Mouse (Mus musculus) G1E (cell line): ENCODE measurements around the gene Arl5c. TPM values are rescaled to one million over a fixed set of nuclear protein-coding genes. Genes with fewer than 3 reads are reported as not detected.

Source experiments
- ATAC-seq: 2 replicates; pipeline ENCODE4 v1.8.0; 2016; ENCODE audit warnings: mild to moderate bottlenecking; ENCODE audit not compliant: insufficient number of reproducible peaks, poor library complexity, low FRiP score, severe bottlenecking; ENCODE audit errors: extremely low read depth
- DNase-seq: peaks from one replicate; pipeline ENCODE4 v3.0.0; 2012; ENCODE audit warnings: low spot score
- H3K27me3 ChIP-seq: 2 replicates; pipeline ENCODE4 v1.6.1; 2012; ENCODE audit warnings: mild to moderate bottlenecking, low read length, inconsistent platforms; ENCODE audit not compliant: insufficient read depth
- H3K36me3 ChIP-seq: replicated peaks from 2 replicates; pipeline ENCODE3; 2012; ENCODE audit warnings: mild to moderate bottlenecking, inconsistent platforms
- H3K4me1 ChIP-seq: 2 replicates; pipeline ENCODE4 v1.6.1; 2012; ENCODE audit warnings: low read depth, low read length, inconsistent platforms, mixed read lengths; ENCODE audit not compliant: insufficient read depth
- H3K4me3 ChIP-seq: 2 replicates; pipeline ENCODE4 v1.5.1; 2012; ENCODE audit warnings: low read depth, mild to moderate bottlenecking, inconsistent platforms, low read length, moderate library complexity, mixed read lengths
- H3K9me3 ChIP-seq: replicated peaks from 2 replicates; pipeline ENCODE4 v1.6.1; 2012; ENCODE audit warnings: inconsistent platforms
- CTCF ChIP-seq: IDR thresholded peaks from 2 replicates; pipeline ENCODE4 v1.5.1; 2012; ENCODE audit warnings: low read depth, low read length, inconsistent platforms, mixed read lengths
- GATA1 ChIP-seq: IDR thresholded peaks from 2 replicates; pipeline ENCODE4 v1.6.1; 2012; ENCODE audit warnings: borderline replicate concordance, low read length, inconsistent platforms, mixed read lengths
- GATA2 ChIP-seq: IDR thresholded peaks from 2 replicates; pipeline ENCODE4 v1.6.1; 2012; ENCODE audit warnings: low read depth, low read length, inconsistent platforms, borderline replicate concordance
- POLR2AphosphoS5 ChIP-seq: IDR thresholded peaks from 2 replicates; pipeline ENCODE4 v1.6.1; 2012; ENCODE audit warnings: low read depth, low read length, inconsistent platforms; ENCODE audit not compliant: insufficient replicate concordance
- TAL1 ChIP-seq: conservative IDR thresholded peaks from 2 replicates; pipeline ENCODE4 v1.6.1; 2012; ENCODE audit warnings: low read depth, low read length, inconsistent platforms, mixed read lengths
- polyA plus RNA-seq: library from polyadenylated mRNA; stranded (reverse); fragments of >175 nt; gene quantifications from 2 replicates; pipeline ENCODE4 v1.2.3, GENCODE M21; 2012
- total RNA-seq, 2 experiments: library from RNA; stranded (forward) in 1 of 2; stranded (reverse) in 1 of 2; fragments of 200-1000 nt in 1 of 2; fragments of >200 nt in 1 of 2; fragmentation: Nextera tagmentation in 1 of 2; gene quantifications; 2 replicates each; pipeline ENCODE4 v1.2.3; 2014 to 2017

The Arl5c gene
- total and polyA plus RNA-seq, 3 experiments, result 0.44 TPM; not detected in 2

DNA sequence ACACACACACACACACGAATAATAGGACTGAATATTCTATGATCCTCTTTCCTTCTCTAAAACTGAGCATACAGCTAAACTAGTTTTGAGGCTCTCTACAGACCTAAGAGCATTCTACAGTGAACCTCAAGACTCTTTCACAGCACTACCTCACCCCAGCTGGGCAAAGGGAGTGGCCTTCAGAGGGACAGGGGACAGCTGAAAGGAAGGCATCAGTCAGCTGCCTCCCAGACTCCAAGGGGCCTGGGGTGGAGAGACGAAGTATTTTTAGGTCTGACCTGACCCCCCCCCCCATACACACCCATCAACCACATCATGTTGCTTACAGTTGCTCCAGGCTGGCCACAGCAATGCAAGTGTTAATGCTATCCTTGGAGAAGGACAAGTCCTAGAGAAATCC is 25.1 kb upstream of the Arl5c start:
- Histone ChIP-seq H3K4me3 (no peak overlapping the region), H3K4me1 (peaks cover 61% of the 10 kb centered on the region), H3K27me3 (peaks cover 36% of the 10 kb centered on the region), H3K36me3 (no peaks in the 10 kb centered on the region), H3K9me3 (no peaks in the 10 kb centered on the region)
- no peak for TF ChIP-seq TAL1
- TF ChIP-seq CTCF, result no peak
- TF ChIP-seq POLR2AphosphoS5, result no peak
- TF ChIP-seq GATA2, result no peak
- TF ChIP-seq GATA1, result no peak
- no peak for ATAC-seq
- DNase-seq, result no peak

DNA sequence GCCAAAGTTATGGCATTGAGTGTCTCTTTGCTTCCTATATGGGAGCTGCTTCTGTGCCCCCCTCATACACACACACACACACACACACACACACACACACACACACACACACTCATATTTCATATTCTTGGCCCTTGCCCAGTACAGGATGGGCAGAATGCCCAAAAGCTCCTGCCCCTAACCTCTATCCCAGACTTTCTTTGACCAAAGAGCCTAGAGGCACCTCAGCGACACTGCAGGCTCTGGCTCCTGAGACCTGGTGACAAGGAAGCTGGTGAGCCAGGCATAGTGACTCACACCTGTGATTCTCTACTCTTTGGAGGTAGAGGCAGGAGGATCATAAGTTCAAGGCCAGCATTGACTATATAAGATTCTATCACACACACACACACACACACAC is 24.7 kb upstream of the Arl5c start:
- Histone ChIP-seq H3K27me3 (peaks cover 36% of the 10 kb centered on the region), H3K4me1 (peaks cover 56% of the 10 kb centered on the region), H3K9me3 (no peaks in the 10 kb centered on the region), H3K4me3 (no peak overlapping the region), H3K36me3 (no peaks in the 10 kb centered on the region)
- ATAC-seq (no peak), DNase-seq (no peak)
- no peak for TF ChIP-seq CTCF
- no peak for TF ChIP-seq GATA2
- TF ChIP-seq POLR2AphosphoS5, result no peak
- no peak for TF ChIP-seq GATA1
- TF ChIP-seq TAL1, result no peak

DNA sequence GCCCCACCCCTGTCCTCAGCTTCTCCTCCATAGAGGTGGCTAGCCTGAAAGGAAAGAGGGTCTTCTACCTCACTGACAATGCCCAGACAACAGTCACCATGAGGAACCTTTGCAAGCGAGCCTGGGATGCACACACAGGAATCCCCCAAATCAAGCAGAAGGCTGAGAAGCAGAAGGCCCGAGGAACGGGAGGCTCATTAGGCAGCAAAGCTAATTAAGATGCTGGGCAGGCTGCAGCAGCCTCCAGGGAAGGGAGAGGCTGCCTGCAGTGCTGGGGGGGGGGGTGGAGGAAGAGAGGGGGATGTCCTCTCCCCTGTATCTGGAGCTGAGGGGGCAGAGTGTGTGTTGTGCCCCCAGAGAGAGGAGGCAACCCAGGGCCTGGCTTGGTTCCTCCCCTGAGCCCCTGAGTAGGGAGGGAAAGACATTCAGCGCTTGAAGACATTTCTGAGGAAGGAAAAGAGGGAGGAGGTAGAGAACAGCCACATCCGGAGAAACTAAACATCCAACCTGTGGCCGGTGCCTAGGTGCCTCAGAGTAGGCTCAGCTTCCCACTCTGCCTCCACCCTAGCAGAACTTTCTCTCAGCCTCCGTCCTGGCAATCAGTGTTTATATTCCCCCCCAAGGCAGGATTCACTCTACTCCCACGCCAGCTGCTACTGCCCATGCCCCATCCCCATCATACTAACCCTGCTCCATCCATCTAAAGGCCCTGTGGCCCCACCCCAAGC is 24.1 kb upstream of the Arl5c start:
- H3K27me3 ChIP-seq, result peaks cover 38% of the 10 kb centered on the region
- ATAC-seq, result no peak

DNA sequence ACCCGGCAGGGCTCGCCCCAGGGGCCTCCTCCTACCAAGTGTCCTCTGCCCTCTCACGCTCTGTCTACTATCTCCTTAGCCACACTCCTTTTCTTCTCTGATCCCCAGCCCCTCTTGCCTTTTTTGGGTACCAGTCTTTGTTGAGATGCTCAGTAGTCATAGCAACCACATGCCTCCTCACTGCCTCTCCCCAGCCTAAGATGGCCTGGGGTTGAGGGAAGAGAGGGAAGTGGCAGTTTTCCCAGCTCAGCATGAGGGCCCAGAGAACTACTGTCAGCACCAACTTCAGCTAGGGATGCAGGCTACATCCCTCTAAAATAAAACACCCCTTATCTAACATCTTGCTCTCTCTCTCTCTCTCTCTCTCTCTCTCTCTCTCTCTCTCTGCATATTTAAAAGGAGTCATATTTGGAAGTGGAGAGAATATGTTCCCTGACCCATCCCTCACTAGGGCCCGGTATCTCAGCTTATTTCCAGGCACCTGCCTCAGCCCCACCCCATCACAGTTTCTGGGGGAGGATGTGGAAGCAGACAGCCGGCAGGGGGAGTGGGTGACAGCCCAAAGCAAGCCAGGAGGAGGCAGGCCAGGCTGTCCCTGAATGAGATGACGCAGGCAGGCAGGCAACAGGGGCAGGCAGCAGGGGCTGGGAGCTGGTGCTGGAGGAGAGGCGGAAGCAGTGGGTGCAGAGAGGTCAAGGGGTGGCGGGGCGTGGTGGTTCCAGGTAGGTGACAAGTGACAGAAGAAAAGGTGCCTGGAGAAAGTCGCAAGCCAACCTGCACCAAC is 23.1 kb upstream of the Arl5c start:
- no peak for ATAC-seq
- peak; percentile 64 for DNase-seq
- H3K27me3 ChIP-seq, result peaks cover 39% of the 10 kb centered on the region

More for the DNA sequence above, 24.1 kb upstream of the Arl5c start:
- Histone ChIP-seq H3K9me3 (no peaks in the 10 kb centered on the region), H3K36me3 (no peaks in the 10 kb centered on the region), H3K4me3 (no peak overlapping the region), H3K4me1 (peaks cover 52% of the 10 kb centered on the region)
- DNase-seq, result no peak
- no peak for TF ChIP-seq GATA2

DNA sequence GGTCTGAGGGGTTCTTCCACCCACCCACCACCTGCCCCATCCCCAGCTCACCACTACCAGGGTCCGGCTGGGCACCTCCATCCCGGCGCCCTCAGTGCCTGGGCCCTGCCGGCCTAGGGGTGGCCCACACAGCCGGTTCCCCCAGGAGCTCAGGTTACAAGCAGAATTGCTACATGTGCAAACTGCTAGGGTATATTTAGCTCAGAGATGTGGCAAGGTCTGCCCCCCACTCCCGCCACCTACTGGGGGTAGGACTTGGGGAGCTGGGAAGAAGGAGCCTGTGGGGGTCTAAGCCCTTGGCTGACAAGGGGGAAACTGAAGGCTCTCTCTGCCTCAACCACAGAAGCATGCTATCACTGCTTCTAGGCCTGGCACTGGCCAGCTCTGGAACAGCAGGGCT is 22.2 kb upstream of the Arl5c start:
- Histone ChIP-seq H3K36me3 (no peaks in the 10 kb centered on the region), H3K4me1 (peaks cover 38% of the 10 kb centered on the region), H3K27me3 (peaks cover 39% of the 10 kb centered on the region), H3K4me3 (no peak overlapping the region), H3K9me3 (no peaks in the 10 kb centered on the region)
- TF ChIP-seq POLR2AphosphoS5 (no peak), GATA2 (no peak), CTCF (no peak), TAL1 (no peak), GATA1 (no peak)
- DNase-seq (no peak), ATAC-seq (no peak)

More for the DNA sequence above, 23.1 kb upstream of the Arl5c start:
- H3K4me1 ChIP-seq, result peaks cover 43% of the 10 kb centered on the region
- TF ChIP-seq POLR2AphosphoS5, result no peak
- TF ChIP-seq CTCF, result no peak
- TF ChIP-seq GATA2, result no peak
- no peaks in the 10 kb centered on the region for H3K9me3 ChIP-seq
- H3K36me3 ChIP-seq, result no peaks in the 10 kb centered on the region
- no peak overlapping the region for H3K4me3 ChIP-seq

DNA sequence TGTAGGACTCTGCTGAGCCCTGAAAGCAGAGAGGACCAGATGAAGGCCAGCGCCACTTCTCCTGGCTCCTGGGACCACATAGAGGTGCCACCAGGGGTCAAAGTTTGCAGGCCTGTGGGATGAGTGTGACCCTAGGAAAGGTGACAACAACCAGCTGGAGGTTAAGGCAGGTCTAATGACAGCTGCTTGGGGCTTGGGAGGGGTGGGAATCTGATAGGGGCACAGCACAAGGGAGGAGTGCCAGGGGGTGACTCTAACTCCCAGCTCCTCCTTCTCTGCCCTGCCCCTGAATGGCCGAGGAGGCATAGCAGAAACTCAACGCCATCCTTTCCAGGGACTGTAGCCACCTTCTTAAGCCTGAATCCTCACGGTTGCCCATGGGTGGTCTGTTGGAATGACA is 20.8 kb upstream of the Arl5c start:
- Histone ChIP-seq H3K27me3 (peaks cover 41% of the 10 kb centered on the region), H3K9me3 (no peaks in the 10 kb centered on the region), H3K4me1 (peaks cover 25% of the 10 kb centered on the region), H3K36me3 (no peaks in the 10 kb centered on the region), H3K4me3 (no peak overlapping the region)
- ATAC-seq, result no peak
- no peak for DNase-seq
- TF ChIP-seq GATA1, result no peak
- no peak for TF ChIP-seq TAL1
- no peak for TF ChIP-seq POLR2AphosphoS5
- TF ChIP-seq GATA2, result no peak
- no peak for TF ChIP-seq CTCF
